8 mouse cellular contexts compared by ENCODE assay signal in the genomic region with DNA sequence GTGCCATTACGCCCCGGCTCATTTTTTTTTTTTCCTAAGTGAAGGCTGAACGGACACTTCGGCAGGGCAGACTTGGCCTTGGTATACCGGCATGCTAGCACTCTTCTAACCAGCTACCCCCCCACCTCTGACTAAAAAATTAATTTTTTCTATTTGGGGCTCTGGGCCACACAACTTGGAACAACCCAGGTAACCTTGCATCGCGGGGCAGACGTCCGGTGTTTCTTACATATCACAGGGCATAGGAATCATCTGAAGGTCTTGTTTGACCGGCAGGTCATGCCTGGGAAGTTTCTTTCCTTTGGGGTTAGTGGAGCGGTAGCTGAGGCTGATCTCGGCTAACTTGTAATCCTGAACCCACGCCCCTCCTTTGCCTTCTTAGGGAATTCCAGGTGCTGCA. TPM values are rescaled to one million over a fixed set of nuclear protein-coding genes. Genes with fewer than 3 reads are reported as not detected.
DNase-seq lines count a peak whose midpoint lies in the region; ATAC-seq lines count a peak whose summit lies in the region.

No protein-coding gene starts in this region.

- no peaks in the 10 kb centered on the region for H3K27me3 ChIP-seq in lung, embryonic 16.5 days (ENCODE audit: control insufficient read depth, insufficient read depth, low read depth, low read length)
- no peaks in the 10 kb centered on the region for H3K27me3 ChIP-seq in forebrain, embryonic 13.5 days
- no peaks in the 10 kb centered on the region for H3K27me3 ChIP-seq in limb, embryonic 15.5 days
- H3K27me3 ChIP-seq in stomach, embryonic 14.5 days (ENCODE audit: control insufficient read depth, insufficient read depth, low read length) = no peaks in the 10 kb centered on the region

- no peak for DNase-seq in lung, adult 18-20 months
- DNase-seq in urinary bladder, postnatal 10 days (ENCODE audit: low spot score) = no peak
- DNase-seq in retina, postnatal 1 day = no peak
- DNase-seq in kidney, postnatal 14 days = no peak

- peaks cover 11% of the 10 kb centered on the region for H3K36me3 ChIP-seq in lung, embryonic 16.5 days (ENCODE audit: control insufficient read depth, insufficient read depth, low read length)
- H3K36me3 ChIP-seq in forebrain, embryonic 13.5 days (ENCODE audit: poor library complexity, severe bottlenecking) = peaks cover 23% of the 10 kb centered on the region
- H3K36me3 ChIP-seq in limb, embryonic 15.5 days = peaks cover 22% of the 10 kb centered on the region
- peaks cover 23% of the 10 kb centered on the region; the same call in 1 of the 2 replicates for H3K36me3 ChIP-seq in stomach, embryonic 14.5 days (ENCODE audit: control insufficient read depth, insufficient read depth, low read length)

- peak overlapping the region; percentile 74 for H3K4me3 ChIP-seq in lung, embryonic 16.5 days (ENCODE audit: low read length)
- H3K4me3 ChIP-seq in forebrain, embryonic 13.5 days = peak overlapping the region; percentile 81
- peak overlapping the region; percentile 75 for H3K4me3 ChIP-seq in limb, embryonic 15.5 days
- peak overlapping the region; percentile 72 for H3K4me3 ChIP-seq in stomach, embryonic 14.5 days (ENCODE audit: low read depth, low read length)

- H3K27ac ChIP-seq in lung, embryonic 16.5 days (ENCODE audit: low read length) = peak overlapping the region; percentile 85
- peak overlapping the region; percentile 80 for H3K27ac ChIP-seq in forebrain, embryonic 13.5 days
- H3K27ac ChIP-seq in limb, embryonic 15.5 days = peak overlapping the region; percentile 83
- peak overlapping the region; percentile 82 for H3K27ac ChIP-seq in stomach, embryonic 14.5 days (ENCODE audit: low read length)

- ATAC-seq in lung, embryonic 16.5 days (ENCODE audit: low read depth) = no peak; the same call in 1 of the 2 replicates
- ATAC-seq in forebrain, embryonic 13.5 days = no peak
- ATAC-seq in limb, embryonic 15.5 days (ENCODE audit: insufficient number of reproducible peaks, low FRiP score, low TSS enrichment, low read depth) = 0 out of 2 replicates have a peak, but pooled peaks have one; percentile 4
- ATAC-seq in stomach, embryonic 14.5 days (ENCODE audit: insufficient number of reproducible peaks, insufficient read depth, low FRiP score, low read depth) = no peak; the same call in 1 of the 2 replicates

- peak overlapping the region; percentile 75 for H3K9ac ChIP-seq in lung, embryonic 16.5 days (ENCODE audit: low read length)
- H3K9ac ChIP-seq in forebrain, embryonic 13.5 days = peak overlapping the region; percentile 79
- H3K9ac ChIP-seq in limb, embryonic 15.5 days = peak overlapping the region; percentile 55
- peak overlapping the region; percentile 43 for H3K9ac ChIP-seq in stomach, embryonic 14.5 days (replicated peaks; ENCODE audit: low read depth, low read length)

- H3K9me3 ChIP-seq in lung, embryonic 16.5 days (ENCODE audit: control insufficient read depth, low read length) = no peaks in the 10 kb centered on the region
- H3K9me3 ChIP-seq in forebrain, embryonic 13.5 days (replicated peaks) = no peaks in the 10 kb centered on the region
- no peaks in the 10 kb centered on the region for H3K9me3 ChIP-seq in limb, embryonic 15.5 days
- no peaks in the 10 kb centered on the region for H3K9me3 ChIP-seq in stomach, embryonic 14.5 days (ENCODE audit: control insufficient read depth, low read depth, low read length)

- H3K4me1 ChIP-seq in lung, embryonic 16.5 days (replicated peaks; ENCODE audit: control insufficient read depth, insufficient read depth, low read length) = peaks cover 19% of the 10 kb centered on the region
- peaks cover 54% of the 10 kb centered on the region for H3K4me1 ChIP-seq in forebrain, embryonic 13.5 days
- H3K4me1 ChIP-seq in limb, embryonic 15.5 days = peaks cover 41% of the 10 kb centered on the region
- peaks cover 20% of the 10 kb centered on the region for H3K4me1 ChIP-seq in stomach, embryonic 14.5 days (ENCODE audit: control insufficient read depth, insufficient read depth, low read length)

- WGBS in lung, embryonic 16.5 days = 3% methylated on average over 13 of the region's 13 CpGs
- WGBS in forebrain, embryonic 13.5 days = 5% methylated on average over 13 of the region's 13 CpGs
- 3% methylated on average over 13 of the region's 13 CpGs for WGBS in limb, embryonic 15.5 days
- 8% methylated on average over 13 of the region's 13 CpGs for WGBS in stomach, embryonic 14.5 days

- peak overlapping the region; percentile 96 for H3K4me2 ChIP-seq in lung, embryonic 16.5 days (ENCODE audit: low read depth, low read length)
- H3K4me2 ChIP-seq in forebrain, embryonic 13.5 days = peak overlapping the region; percentile 86
- H3K4me2 ChIP-seq in limb, embryonic 15.5 days = peak overlapping the region; percentile 92
- H3K4me2 ChIP-seq in stomach, embryonic 14.5 days (replicated peaks; ENCODE audit: low read depth, low read length) = peak overlapping the region; percentile 86

RNA-seq across cellular contexts. Expression of gene Plk1, which starts 0.8 kb away (rescaled TPM):
- polyA plus RNA-seq in lung, embryonic 16.5 days (2015; fragmentation: Nextera tagmentation; extraction: Ambion mirVana) = 136 and 146 TPM in 2 replicates
- 118 and 124 TPM in 2 replicates for polyA plus RNA-seq in forebrain, embryonic 13.5 days (2015; fragmentation: Nextera tagmentation; extraction: Ambion mirVana)
- polyA plus RNA-seq in limb, embryonic 15.5 days (2015; fragmentation: Nextera tagmentation; extraction: Ambion mirVana) = 86.2 and 92.1 TPM in 2 replicates
- polyA plus RNA-seq in stomach, embryonic 14.5 days (2014; fragmentation: Nextera tagmentation; extraction: Ambion mirVana) = 91.2 and 92.3 TPM in 2 replicates

RNA-seq across cellular contexts. Expression of gene Dctn5, which starts 25.6 kb away (rescaled TPM):
- polyA plus RNA-seq in lung, embryonic 16.5 days (2015; fragmentation: Nextera tagmentation; extraction: Ambion mirVana) = 116 and 117 TPM in 2 replicates
- 140 and 148 TPM in 2 replicates for polyA plus RNA-seq in forebrain, embryonic 13.5 days (2015; fragmentation: Nextera tagmentation; extraction: Ambion mirVana)
- 122 and 125 TPM in 2 replicates for polyA plus RNA-seq in limb, embryonic 15.5 days (2015; fragmentation: Nextera tagmentation; extraction: Ambion mirVana)
- 129 and 133 TPM in 2 replicates for polyA plus RNA-seq in stomach, embryonic 14.5 days (2014; fragmentation: Nextera tagmentation; extraction: Ambion mirVana)

RNA-seq across cellular contexts. Expression of gene Palb2, which starts 25.7 kb away (rescaled TPM):
- 15.0 and 18.4 TPM in 2 replicates for polyA plus RNA-seq in lung, embryonic 16.5 days (2015; fragmentation: Nextera tagmentation; extraction: Ambion mirVana)
- 15.1 and 15.7 TPM in 2 replicates for polyA plus RNA-seq in forebrain, embryonic 13.5 days (2015; fragmentation: Nextera tagmentation; extraction: Ambion mirVana)
- 10.5 and 12.3 TPM in 2 replicates for polyA plus RNA-seq in limb, embryonic 15.5 days (2015; fragmentation: Nextera tagmentation; extraction: Ambion mirVana)
- 19.9 and 20.0 TPM in 2 replicates for polyA plus RNA-seq in stomach, embryonic 14.5 days (2014; fragmentation: Nextera tagmentation; extraction: Ambion mirVana)

RNA-seq across cellular contexts. Expression of gene Ern2, which starts 27.5 kb away (rescaled TPM):
- polyA plus RNA-seq in lung, embryonic 16.5 days (2015; fragmentation: Nextera tagmentation; extraction: Ambion mirVana) = 0.34 and 1.2 TPM in 2 replicates
- 0.40 and 0.57 TPM in 2 replicates for polyA plus RNA-seq in forebrain, embryonic 13.5 days (2015; fragmentation: Nextera tagmentation; extraction: Ambion mirVana)
- not detected in 2 replicates for polyA plus RNA-seq in limb, embryonic 15.5 days (2015; fragmentation: Nextera tagmentation; extraction: Ambion mirVana)
- polyA plus RNA-seq in stomach, embryonic 14.5 days (2014; fragmentation: Nextera tagmentation; extraction: Ambion mirVana) = 12.8 and 13.3 TPM in 2 replicates

RNA-seq across cellular contexts. Expression of gene Ndufab1, which starts 56.8 kb away (rescaled TPM):
- 564 and 584 TPM in 2 replicates for polyA plus RNA-seq in lung, embryonic 16.5 days (2015; fragmentation: Nextera tagmentation; extraction: Ambion mirVana)
- 653 and 663 TPM in 2 replicates for polyA plus RNA-seq in forebrain, embryonic 13.5 days (2015; fragmentation: Nextera tagmentation; extraction: Ambion mirVana)
- 553 and 558 TPM in 2 replicates for polyA plus RNA-seq in limb, embryonic 15.5 days (2015; fragmentation: Nextera tagmentation; extraction: Ambion mirVana)
- polyA plus RNA-seq in stomach, embryonic 14.5 days (2014; fragmentation: Nextera tagmentation; extraction: Ambion mirVana) = 623 and 627 TPM in 2 replicates
